ENCODE assay signal across 11 mouse cellular contexts in the genomic region with DNA sequence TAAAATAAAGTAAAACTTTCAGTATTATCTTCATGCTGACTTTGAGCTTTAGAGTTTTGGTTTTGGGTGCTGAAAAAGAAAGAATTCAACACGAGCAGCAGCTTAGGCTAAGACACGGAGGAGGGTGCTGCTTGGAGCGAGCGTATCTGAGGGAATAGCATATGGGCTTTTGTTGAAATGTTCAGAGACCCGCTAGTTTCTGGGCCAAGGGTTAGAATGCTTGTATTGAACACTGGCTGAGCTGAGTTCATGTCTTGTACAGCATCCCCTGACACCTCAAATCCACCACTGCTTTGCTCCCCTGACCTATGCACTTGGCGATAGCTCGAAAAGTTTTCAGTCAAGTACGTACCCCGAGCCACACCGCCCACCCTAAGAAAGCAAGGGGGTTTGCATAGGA. TPM values are rescaled to one million over a fixed set of nuclear protein-coding genes. Genes with fewer than 3 reads are reported as not detected.
A peak's percentile ranks its signal among the peaks of the same experiment; 100 is the strongest.
DNase-seq lines count a peak whose midpoint lies in the region; ATAC-seq and TF ChIP-seq lines count a peak whose summit lies in the region.
"Had no signal": no experiment of that assay in that cellular context is flagged by ENCODE, and none has a peak within 500 bp of the region (broad histone marks: within the 10 kb centered on the region; RNA-seq: fewer than 3 reads in every experiment).

No protein-coding gene starts in this region.

- H3K27ac ChIP-seq in intestine, embryonic 14.5 days (ENCODE audit: low read depth) = no peak overlapping the region
- H3K27ac ChIP-seq in intestine, postnatal 0 days (ENCODE audit: low read depth, low read length) = no peak overlapping the region
- peak overlapping the region; percentile 90 for H3K27ac ChIP-seq in forebrain, embryonic 10.5 days
- peak overlapping the region; percentile 81; the same call in 1 of the 2 replicates for H3K27ac ChIP-seq in hindbrain, embryonic 16.5 days (ENCODE audit: low read depth, low read length)
- no peak overlapping the region for H3K27ac ChIP-seq in neural tube, embryonic 14.5 days (ENCODE audit: low read depth, low read length)

- peak overlapping the region; percentile 20; the same call in 1 of the 2 replicates for H3K4me3 ChIP-seq in intestine, embryonic 14.5 days (ENCODE audit: low read depth, low read length)
- no peak overlapping the region for H3K4me3 ChIP-seq in intestine, postnatal 0 days (ENCODE audit: low read depth, low read length)
- peak overlapping the region; percentile 63 for H3K4me3 ChIP-seq in forebrain, embryonic 10.5 days
- H3K4me3 ChIP-seq in hindbrain, embryonic 16.5 days (ENCODE audit: low read length) = peak overlapping the region; percentile 81
- peak overlapping the region; percentile 88 for H3K4me3 ChIP-seq in neural tube, embryonic 14.5 days (ENCODE audit: low read depth, low read length)

- H3K9me3 ChIP-seq in intestine, embryonic 14.5 days (ENCODE audit: control insufficient read depth, low read length) = peaks cover 4% of the 10 kb centered on the region; the same call in 1 of the 2 replicates
- H3K9me3 ChIP-seq in intestine, postnatal 0 days (ENCODE audit: control insufficient read depth) = no peaks in the 10 kb centered on the region
- H3K9me3 ChIP-seq in forebrain, embryonic 10.5 days = no peaks in the 10 kb centered on the region
- H3K9me3 ChIP-seq in hindbrain, embryonic 16.5 days (ENCODE audit: control insufficient read depth, low read length) = no peaks in the 10 kb centered on the region
- no peaks in the 10 kb centered on the region for H3K9me3 ChIP-seq in neural tube, embryonic 14.5 days (ENCODE audit: control insufficient read depth, low read length)

- H3K36me3 ChIP-seq in intestine, embryonic 14.5 days (ENCODE audit: control insufficient read depth, insufficient read depth, low read length) = no peaks in the 10 kb centered on the region
- no peaks in the 10 kb centered on the region for H3K36me3 ChIP-seq in intestine, postnatal 0 days (ENCODE audit: control insufficient read depth, insufficient read depth)
- H3K36me3 ChIP-seq in forebrain, embryonic 10.5 days (replicated peaks) = no peaks in the 10 kb centered on the region
- H3K36me3 ChIP-seq in hindbrain, embryonic 16.5 days (ENCODE audit: control insufficient read depth, insufficient read depth, low read length) = no peaks in the 10 kb centered on the region
- no peaks in the 10 kb centered on the region for H3K36me3 ChIP-seq in neural tube, embryonic 14.5 days (ENCODE audit: control insufficient read depth, insufficient read depth, low read length)

- no peak for DNase-seq in intestine, embryonic 14.5 days (ENCODE audit: low spot score)
- DNase-seq in forebrain, embryonic 10.5 days (ENCODE audit: extremely low spot score, low spot score) = no peak
- no peak for DNase-seq in heart, adult 11 months
- no peak for DNase-seq in adrenal gland, adult 8-10 months
- DNase-seq in kidney, adult 8-10 months = no peak
- DNase-seq: kidney, adult 11 months; spleen, adult 18-20 months; thymus, postnatal 25 days had no signal

- H3K27me3 ChIP-seq in intestine, embryonic 14.5 days (replicated peaks; ENCODE audit: control insufficient read depth, insufficient read depth, low read length) = peaks cover 44% of the 10 kb centered on the region
- H3K27me3 ChIP-seq in intestine, postnatal 0 days (replicated peaks; ENCODE audit: control insufficient read depth, insufficient read depth, low read length) = peaks cover 29% of the 10 kb centered on the region
- H3K27me3 ChIP-seq in forebrain, embryonic 10.5 days (ENCODE audit: poor library complexity, severe bottlenecking) = peaks cover 60% of the 10 kb centered on the region
- H3K27me3 ChIP-seq in hindbrain, embryonic 16.5 days (replicated peaks; ENCODE audit: control insufficient read depth, insufficient read depth, low read length) = no peaks in the 10 kb centered on the region
- no peaks in the 10 kb centered on the region for H3K27me3 ChIP-seq in neural tube, embryonic 14.5 days (ENCODE audit: control insufficient read depth, insufficient read depth, low read length)

- no peak for ATAC-seq in intestine, embryonic 14.5 days (replicated peaks; ENCODE audit: low FRiP score, low TSS enrichment, low read depth)
- no peak for ATAC-seq in intestine, postnatal 0 days
- no peak for ATAC-seq in hindbrain, embryonic 16.5 days
- ATAC-seq in neural tube, embryonic 14.5 days (ENCODE audit: low read depth) = no peak

- no peaks in the 10 kb centered on the region for H3K4me1 ChIP-seq in intestine, embryonic 14.5 days (replicated peaks; ENCODE audit: control insufficient read depth, insufficient read depth, low read length)
- H3K4me1 ChIP-seq in intestine, postnatal 0 days (replicated peaks; ENCODE audit: control insufficient read depth, insufficient read depth, low read length) = no peaks in the 10 kb centered on the region
- H3K4me1 ChIP-seq in forebrain, embryonic 10.5 days = peaks cover 74% of the 10 kb centered on the region
- H3K4me1 ChIP-seq in hindbrain, embryonic 16.5 days (ENCODE audit: control insufficient read depth, insufficient read depth, low read depth, low read length) = peaks cover 25% of the 10 kb centered on the region
- H3K4me1 ChIP-seq in neural tube, embryonic 14.5 days (ENCODE audit: control insufficient read depth, insufficient read depth, low read length) = peaks cover 20% of the 10 kb centered on the region; the same call in 1 of the 2 replicates

- H3K4me2 ChIP-seq in intestine, embryonic 14.5 days (ENCODE audit: low read length) = no peak overlapping the region
- H3K4me2 ChIP-seq in intestine, postnatal 0 days (replicated peaks; ENCODE audit: low read depth) = no peak overlapping the region
- peak overlapping the region; percentile 85 for H3K4me2 ChIP-seq in hindbrain, embryonic 16.5 days (ENCODE audit: low read length)
- peak overlapping the region; percentile 88 for H3K4me2 ChIP-seq in neural tube, embryonic 14.5 days (ENCODE audit: low read depth, low read length)

- WGBS in intestine, embryonic 14.5 days = 13% methylated on average over 10 of the region's 10 CpGs
- 17% methylated on average over 10 of the region's 10 CpGs for WGBS in intestine, postnatal 0 days
- WGBS in forebrain, embryonic 10.5 days = 6% methylated on average over 10 of the region's 10 CpGs
- under 1% methylated on average over 10 of the region's 10 CpGs for WGBS in hindbrain, embryonic 16.5 days
- WGBS in neural tube, embryonic 14.5 days = 5% methylated on average over 10 of the region's 10 CpGs

- no peak overlapping the region for H3K9ac ChIP-seq in intestine, embryonic 14.5 days (ENCODE audit: low read length)
- H3K9ac ChIP-seq in intestine, postnatal 0 days (ENCODE audit: low read depth, low read length) = no peak overlapping the region
- H3K9ac ChIP-seq in hindbrain, embryonic 16.5 days (ENCODE audit: low read depth, low read length) = peak overlapping the region; percentile 79
- H3K9ac ChIP-seq in neural tube, embryonic 14.5 days (replicated peaks; ENCODE audit: low read depth, low read length) = peak overlapping the region; percentile 80

- TF ChIP-seq CTCF in intestine, postnatal 0 days (IDR thresholded peaks at IDR 0.05; ENCODE audit: low read depth) = no peak

RNA-seq across cellular contexts. Expression of a gene that starts 0.9 kb away (rescaled TPM):
- polyA plus RNA-seq in intestine, embryonic 14.5 days (2014; fragmentation: Nextera tagmentation; extraction: Ambion mirVana) = 2.7 and 3.4 TPM in 2 replicates
- 0.52 and 0.77 TPM in 2 replicates for polyA plus RNA-seq in intestine, postnatal 0 days (2015; fragmentation: Nextera tagmentation; extraction: Ambion mirVana)
- 4.9 and 6.4 TPM in 2 replicates for polyA plus RNA-seq in forebrain, embryonic 10.5 days (2016; fragmentation: Nextera tagmentation; extraction: Ambion mirVana)
- 15.7 and 16.3 TPM in 2 replicates for polyA plus RNA-seq in hindbrain, embryonic 16.5 days (2015; fragmentation: Nextera tagmentation; extraction: Ambion mirVana)
- 20.8 and 22.9 TPM in 2 replicates for polyA plus RNA-seq in neural tube, embryonic 14.5 days (2014; fragmentation: Nextera tagmentation; extraction: Ambion mirVana)
- 1 to 10 TPM; 1.3 to 2.7 (median 2.3) TPM for total RNA-seq in adrenal gland, adult 8-10 months (2022)

Comparison
In these comparisons a context has a peak if more than half of its experiments do, and no peak if none do; other contexts are left out.
1. H3K27ac ChIP-seq: peak in forebrain, embryonic 10.5 days (single experiment) and hindbrain, embryonic 16.5 days (single experiment); none in intestine, embryonic 14.5 days (single experiment), intestine, postnatal 0 days (single experiment) and neural tube, embryonic 14.5 days (single experiment).
2. H3K4me2 ChIP-seq: peak in hindbrain, embryonic 16.5 days (single experiment) and neural tube, embryonic 14.5 days (single experiment); none in intestine, embryonic 14.5 days (single experiment) and intestine, postnatal 0 days (single experiment).
3. H3K9ac ChIP-seq: peak in hindbrain, embryonic 16.5 days (single experiment) and neural tube, embryonic 14.5 days (single experiment); none in intestine, embryonic 14.5 days (single experiment) and intestine, postnatal 0 days (single experiment).